Mouse (Mus musculus) gonadal fat pad, adult 2 months (tissue): ENCODE data around the gene Ces3a. TPM values are rescaled to one million over a fixed set of nuclear protein-coding genes. Genes with fewer than 3 reads are reported as not detected.
"Not testable (repeated sequence)": the region's sequence is repeated elsewhere in the genome, so short reads cannot be mapped to it uniquely, and the experiment has no call there.

ENCODE experiments used
- DNase-seq: peaks from one replicate; pipeline ENCODE4 v3.0.0-alpha.2; 2012; ENCODE audit warnings: low read depth
- polyA plus RNA-seq: library from polyadenylated mRNA; depleted of rRNA; stranded (reverse); fragments of >200 nt; gene quantifications from 2 replicates; pipeline ENCODE4 v1.2.3, GENCODE M21; 2012; rRNA removed

Ces3a gene
- polyA plus RNA-seq, 1 experiment: not detected

- DNase-seq: no peak
Observed at GRCm38 (mm10) chr8:105093992-105094391, 45.6 kb downstream of the Ces3a start.

GRCm38 (mm10) chr8:105102101-105102785, 53.8 kb downstream of the Ces3a start:
- not testable (repeated sequence) for DNase-seq

- not testable (repeated sequence) for DNase-seq
Observed at GRCm38 (mm10) chr8:105103701-105104100, 55.3 kb downstream of the Ces3a start.

GRCm38 (mm10) chr8:105104220-105104619, 55.8 kb downstream of the Ces3a start:
- DNase-seq: no peak

Other genes starting within 250 kb of the Ces3a start
- gene Ces2b, start 217.0 kb upstream of the Ces3a start, polyA plus RNA-seq: 0.12 and 0.18 TPM in 2 replicates
- 0.39 and 0.43 TPM in 2 replicates for gene Ces2c, start 201.5 kb upstream of the Ces3a start, polyA plus RNA-seq
- gene Ces2e, start 122.3 kb upstream of the Ces3a start, polyA plus RNA-seq: 3.7 and 4.1 TPM in 2 replicates
- 0.34 and 0.54 TPM in 2 replicates for gene Ces2f, start 101.2 kb upstream of the Ces3a start, polyA plus RNA-seq
- gene Ces2g, start 86.9 kb upstream of the Ces3a start, polyA plus RNA-seq: 4.6 and 4.7 TPM in 2 replicates
- gene Ces2h, start 47.7 kb upstream of the Ces3a start, polyA plus RNA-seq: not detected in 2 replicates
- 0.19 and 0.41 TPM in 2 replicates for gene Ces3b, start 35.2 kb downstream of the Ces3a start, polyA plus RNA-seq
- 0.04 and 0.06 TPM in 2 replicates for gene Ces4a, start 83.2 kb downstream of the Ces3a start, polyA plus RNA-seq
- gene Cbfb, start 122.1 kb downstream of the Ces3a start, polyA plus RNA-seq: 7.8 and 15.8 TPM in 2 replicates
- gene D230025D16Rik, start 176.5 kb downstream of the Ces3a start, polyA plus RNA-seq: 19.6 and 23.2 TPM in 2 replicates
- gene B3gnt9, start 206.6 kb downstream of the Ces3a start, polyA plus RNA-seq: 10.7 and 12.1 TPM in 2 replicates
- 11.6 and 12.4 TPM in 2 replicates for gene Tradd, start 216.0 kb downstream of the Ces3a start, polyA plus RNA-seq
- gene Fbxl8, start 216.0 kb downstream of the Ces3a start, polyA plus RNA-seq: 6.5 and 7.6 TPM in 2 replicates
- gene Hsf4, start 221.2 kb downstream of the Ces3a start, polyA plus RNA-seq: 1.6 and 2.0 TPM in 2 replicates
- 5.9 and 8.6 TPM in 2 replicates for gene Nol3, start 227.5 kb downstream of the Ces3a start, polyA plus RNA-seq
- gene 4931428F04Rik, start 241.3 kb downstream of the Ces3a start, polyA plus RNA-seq: 5.3 and 5.4 TPM in 2 replicates
- 6.3 and 9.6 TPM in 2 replicates for gene Exoc3l, start 247.5 kb downstream of the Ces3a start, polyA plus RNA-seq
- gene E2f4, start 249.1 kb downstream of the Ces3a start, polyA plus RNA-seq: 83.7 and 88.9 TPM in 2 replicates